Mouse (Mus musculus) hindbrain, embryonic 16.5 days (tissue): ENCODE data around the gene Crebbp. TPM values are rescaled to one million over a fixed set of nuclear protein-coding genes. Genes with fewer than 3 reads are reported as not detected.

Experiments
- ATAC-seq: fragments of 200-750 bp; cut with Nextera tagmentation; 2 replicates; pipeline ENCODE4 v1.8.0; 2017; ENCODE audit warnings: moderate TSS enrichment, moderate library complexity
- H3K27ac ChIP-seq: fragments of 300-500 bp; sonication (generic); 2 replicates; pipeline ENCODE4 v1.5.1; 2014; ENCODE audit warnings: low read depth, mild to moderate bottlenecking, control low read depth, low read length, moderate library complexity
- H3K27me3 ChIP-seq: fragments of 300-500 bp; sonication (generic); replicated peaks from 2 replicates; pipeline ENCODE4 v1.6.1; 2014; ENCODE audit warnings: low read length; ENCODE audit not compliant: control insufficient read depth, insufficient read depth
- H3K36me3 ChIP-seq: fragments of 300-500 bp; sonication (generic); 2 replicates; pipeline ENCODE4 v1.6.1; 2014; ENCODE audit warnings: mild to moderate bottlenecking, low read length, moderate library complexity, mixed read lengths; ENCODE audit not compliant: control insufficient read depth, insufficient read depth
- H3K4me1 ChIP-seq: fragments of 300-500 bp; sonication (generic); 2 replicates; pipeline ENCODE4 v1.6.1; 2014; ENCODE audit warnings: low read depth, low read length; ENCODE audit not compliant: control insufficient read depth, insufficient read depth
- H3K4me2 ChIP-seq: fragments of 300-500 bp; sonication (generic); 2 replicates; pipeline ENCODE4 v1.6.1; 2014; ENCODE audit warnings: mild to moderate bottlenecking, low read length, control low read depth, moderate library complexity
- H3K4me3 ChIP-seq: fragments of 300-500 bp; sonication (generic); 2 replicates; pipeline ENCODE4 v1.5.1; 2014; ENCODE audit warnings: mild to moderate bottlenecking, low read length, control low read depth, moderate library complexity
- H3K9ac ChIP-seq: fragments of 300-500 bp; sonication (generic); 2 replicates; pipeline ENCODE4 v1.6.1; 2014; ENCODE audit warnings: low read depth, mild to moderate bottlenecking, control low read depth, low read length, moderate library complexity
- H3K9me3 ChIP-seq: fragments of 300-500 bp; sonication (generic); 2 replicates; pipeline ENCODE4 v1.6.1; 2014; ENCODE audit warnings: mild to moderate bottlenecking, low read length, moderate library complexity; ENCODE audit not compliant: control insufficient read depth
- WGBS: fragments of 180-500 bp; shearing (Covaris S2); extraction: QIAGEN DNeasy Blood & Tissue Kit; methylation state at CpG from one replicate; pipeline ENCODE4 v1.1.7; 2014; 5-methylcytosine and 5-hydroxymethylcytosine counted together
- polyA plus RNA-seq: library from polyadenylated mRNA; unstranded; fragments of >200 nt; fragmentation: Nextera tagmentation; extraction: Ambion mirVana; gene quantifications from 2 replicates; pipeline ENCODE4 v1.2.1, GENCODE M21; 2015

Crebbp gene
- polyA plus RNA-seq, 1 experiment from 2014 or later, result 30.7 TPM

GRCm38 (mm10) chr16:4169530-4169929, 44.3 kb downstream of the Crebbp start:
- Histone ChIP-seq H3K4me3 (no peak overlapping the region), H3K36me3 (peaks cover 3% of the 10 kb centered on the region; the same call in 1 of the 2 replicates), H3K4me1 (no peaks in the 10 kb centered on the region), H3K9me3 (no peaks in the 10 kb centered on the region), H3K9ac (no peak overlapping the region), H3K27me3 (no peaks in the 10 kb centered on the region), H3K4me2 (no peak overlapping the region), H3K27ac (no peak overlapping the region)
- 73% methylated on average over 3 of the region's 3 CpGs for WGBS
- no peak for ATAC-seq

- H3K27ac ChIP-seq, result no peak overlapping the region
- H3K9me3 ChIP-seq, result no peaks in the 10 kb centered on the region
- no peak overlapping the region for H3K4me2 ChIP-seq
- ATAC-seq, result no peak
- H3K4me1 ChIP-seq, result no peaks in the 10 kb centered on the region
- no peak overlapping the region for H3K9ac ChIP-seq
- H3K4me3 ChIP-seq, result no peak overlapping the region
- WGBS, result 95% methylated on average over 1 of the region's 1 CpGs
- H3K27me3 ChIP-seq, result no peaks in the 10 kb centered on the region
- H3K36me3 ChIP-seq, result peaks cover 3% of the 10 kb centered on the region; the same call in 1 of the 2 replicates
These were observed 45.3 kb downstream of the Crebbp start for GRCm38 (mm10) chr16:4168476-4168875.

- Histone ChIP-seq H3K9ac (no peak overlapping the region), H3K36me3 (no peaks in the 10 kb centered on the region), H3K27ac (peak overlapping the region; percentile 39), H3K4me1 (peaks cover 9% of the 10 kb centered on the region), H3K4me3 (no peak overlapping the region), H3K9me3 (no peaks in the 10 kb centered on the region), H3K27me3 (no peaks in the 10 kb centered on the region), H3K4me2 (no peak overlapping the region)
- peak; percentile 48; the same call in 1 of the 2 replicates for ATAC-seq
These were observed 52.9 kb downstream of the Crebbp start for GRCm38 (mm10) chr16:4160898-4161247.

- H3K9me3 ChIP-seq, result no peaks in the 10 kb centered on the region
- H3K27ac ChIP-seq, result peak overlapping the region; percentile 39
- no peak overlapping the region for H3K9ac ChIP-seq
- no peaks in the 10 kb centered on the region for H3K27me3 ChIP-seq
- peaks cover 9% of the 10 kb centered on the region for H3K4me1 ChIP-seq
- no peak overlapping the region for H3K4me2 ChIP-seq
- 83% methylated on average over 4 of the region's 4 CpGs for WGBS
- ATAC-seq, result peak; percentile 79
- H3K4me3 ChIP-seq, result no peak overlapping the region
- no peaks in the 10 kb centered on the region for H3K36me3 ChIP-seq
These were observed 53.4 kb downstream of the Crebbp start for GRCm38 (mm10) chr16:4160246-4160897.

GRCm38 (mm10) chr16:4153121-4153520, 60.7 kb downstream of the Crebbp start:
- Histone ChIP-seq H3K36me3 (peaks cover 3% of the 10 kb centered on the region; the same call in 1 of the 2 replicates), H3K4me1 (no peaks in the 10 kb centered on the region; the same call in 1 of the 2 replicates), H3K27ac (no peak overlapping the region), H3K27me3 (no peaks in the 10 kb centered on the region), H3K9ac (no peak overlapping the region), H3K9me3 (no peaks in the 10 kb centered on the region), H3K4me2 (no peak overlapping the region), H3K4me3 (no peak overlapping the region)
- 86% methylated on average over 1 of the region's 1 CpGs for WGBS
- no peak for ATAC-seq

GRCm38 (mm10) chr16:4138541-4138940, 75.3 kb downstream of the Crebbp start:
- Histone ChIP-seq H3K27me3 (no peaks in the 10 kb centered on the region), H3K9me3 (no peaks in the 10 kb centered on the region), H3K4me2 (no peak overlapping the region), H3K4me3 (no peak overlapping the region), H3K4me1 (no peaks in the 10 kb centered on the region; the same call in 1 of the 2 replicates), H3K27ac (no peak overlapping the region), H3K36me3 (peaks cover 7% of the 10 kb centered on the region; the same call in 1 of the 2 replicates), H3K9ac (no peak overlapping the region)
- ATAC-seq, result no peak
- WGBS, result 66% methylated on average over 6 of the region's 6 CpGs

- H3K9ac ChIP-seq, result no peak overlapping the region
- 96% methylated on average over 1 of the region's 1 CpGs for WGBS
- H3K36me3 ChIP-seq, result peaks cover 7% of the 10 kb centered on the region; the same call in 1 of the 2 replicates
- H3K27ac ChIP-seq, result no peak overlapping the region
- H3K4me2 ChIP-seq, result no peak overlapping the region
- no peak for ATAC-seq
- H3K4me1 ChIP-seq, result no peaks in the 10 kb centered on the region
- H3K4me3 ChIP-seq, result no peak overlapping the region
- no peaks in the 10 kb centered on the region for H3K27me3 ChIP-seq
- no peaks in the 10 kb centered on the region for H3K9me3 ChIP-seq
These were observed 80.0 kb downstream of the Crebbp start for GRCm38 (mm10) chr16:4133754-4134153.

GRCm38 (mm10) chr16:4128894-4129293, 84.9 kb downstream of the Crebbp start:
- ATAC-seq, result no peak
- Histone ChIP-seq H3K36me3 (peaks cover 17% of the 10 kb centered on the region), H3K9me3 (no peaks in the 10 kb centered on the region), H3K27ac (no peak overlapping the region), H3K27me3 (no peaks in the 10 kb centered on the region), H3K9ac (no peak overlapping the region), H3K4me1 (no peaks in the 10 kb centered on the region), H3K4me2 (no peak overlapping the region), H3K4me3 (no peak overlapping the region)
- WGBS, result 94% methylated on average over 1 of the region's 1 CpGs

GRCm38 (mm10) chr16:4117072-4117471, 96.7 kb downstream of the Crebbp start:
- Histone ChIP-seq H3K27me3 (no peaks in the 10 kb centered on the region), H3K9ac (no peak overlapping the region), H3K4me3 (no peak overlapping the region), H3K4me2 (no peak overlapping the region), H3K9me3 (no peaks in the 10 kb centered on the region), H3K27ac (no peak overlapping the region), H3K4me1 (no peaks in the 10 kb centered on the region), H3K36me3 (peaks cover 42% of the 10 kb centered on the region)
- ATAC-seq, result 0 out of 2 replicates have a peak, but pooled peaks have one; percentile 30
- 93% methylated on average over 4 of the region's 4 CpGs for WGBS
